Mouse (Mus musculus): ENCODE data around the gene Gpr84.

The Gpr84 gene

GRCm38 (mm10) chr15:103336996-103337667 lies 26.7 kb upstream of the Gpr84 start:
- in situ Hi-C loops (cut with MboI; ENCODE audit: low sequenced_read_pairs): no loop called here

GRCm38 (mm10) chr15:103335488-103336235 lies 25.2 kb upstream of the Gpr84 start:
- in situ Hi-C loops (cut with MboI; ENCODE audit: low sequenced_read_pairs): no loop called here

GRCm38 (mm10) chr15:103335040-103335439 lies 24.6 kb upstream of the Gpr84 start:
- in situ Hi-C loops (cut with MboI; ENCODE audit: low sequenced_read_pairs): no loop called here

- in situ Hi-C loops (cut with MboI; ENCODE audit: low sequenced_read_pairs): no loop called here
Observed at GRCm38 (mm10) chr15:103334194-103334593, 23.8 kb upstream of the Gpr84 start.

DNA sequence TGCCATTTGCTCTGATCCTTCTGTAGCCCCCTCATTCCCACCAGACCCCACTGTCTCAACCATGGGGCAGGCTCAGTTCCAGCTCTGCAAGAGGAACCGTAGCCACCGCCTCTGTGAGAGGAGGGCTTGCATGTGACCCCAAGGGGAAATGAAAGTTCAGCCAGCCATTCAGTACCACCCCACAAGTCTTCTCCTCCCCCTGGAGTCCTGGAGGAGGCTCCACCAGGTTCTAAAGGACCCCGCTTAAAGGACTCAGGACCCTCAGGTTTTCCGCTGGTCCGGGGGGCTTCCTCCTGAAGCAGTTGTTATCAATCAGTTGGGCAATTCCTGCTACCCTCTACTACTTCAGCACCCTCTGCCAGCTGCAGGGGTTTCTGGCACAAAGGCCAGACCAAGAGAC lies 23.3 kb upstream of the Gpr84 start:
- in situ Hi-C loops (cut with MboI; ENCODE audit: low sequenced_read_pairs): no loop called here

DNA sequence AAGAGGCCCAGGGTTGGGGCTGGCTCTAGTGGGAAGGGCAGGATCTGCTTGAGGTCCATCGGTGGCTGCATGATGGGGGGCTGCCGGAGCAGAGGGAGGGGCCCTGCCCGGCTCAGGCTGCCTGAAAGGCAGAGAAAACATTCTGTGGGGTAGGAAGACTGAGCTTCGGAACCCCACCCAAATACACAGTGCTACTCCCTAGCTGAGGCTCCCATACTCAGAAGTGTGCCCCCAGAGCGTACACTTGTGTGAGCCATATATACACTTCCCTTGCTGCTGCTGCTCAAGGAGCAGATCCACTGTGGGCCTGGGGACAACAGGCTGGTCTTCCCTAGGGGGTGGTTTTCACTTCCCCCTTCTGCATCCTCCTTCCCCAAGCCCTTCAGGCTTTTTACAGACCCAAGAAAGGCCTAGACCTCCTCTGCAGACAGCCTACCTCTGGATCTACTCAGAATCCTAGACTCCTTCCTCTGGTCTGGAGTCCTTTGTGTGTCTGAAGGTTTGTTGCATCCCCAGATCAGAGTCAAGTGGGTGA lies 22.7 kb upstream of the Gpr84 start:
- in situ Hi-C loops (cut with MboI; ENCODE audit: low sequenced_read_pairs): no loop called here

DNA sequence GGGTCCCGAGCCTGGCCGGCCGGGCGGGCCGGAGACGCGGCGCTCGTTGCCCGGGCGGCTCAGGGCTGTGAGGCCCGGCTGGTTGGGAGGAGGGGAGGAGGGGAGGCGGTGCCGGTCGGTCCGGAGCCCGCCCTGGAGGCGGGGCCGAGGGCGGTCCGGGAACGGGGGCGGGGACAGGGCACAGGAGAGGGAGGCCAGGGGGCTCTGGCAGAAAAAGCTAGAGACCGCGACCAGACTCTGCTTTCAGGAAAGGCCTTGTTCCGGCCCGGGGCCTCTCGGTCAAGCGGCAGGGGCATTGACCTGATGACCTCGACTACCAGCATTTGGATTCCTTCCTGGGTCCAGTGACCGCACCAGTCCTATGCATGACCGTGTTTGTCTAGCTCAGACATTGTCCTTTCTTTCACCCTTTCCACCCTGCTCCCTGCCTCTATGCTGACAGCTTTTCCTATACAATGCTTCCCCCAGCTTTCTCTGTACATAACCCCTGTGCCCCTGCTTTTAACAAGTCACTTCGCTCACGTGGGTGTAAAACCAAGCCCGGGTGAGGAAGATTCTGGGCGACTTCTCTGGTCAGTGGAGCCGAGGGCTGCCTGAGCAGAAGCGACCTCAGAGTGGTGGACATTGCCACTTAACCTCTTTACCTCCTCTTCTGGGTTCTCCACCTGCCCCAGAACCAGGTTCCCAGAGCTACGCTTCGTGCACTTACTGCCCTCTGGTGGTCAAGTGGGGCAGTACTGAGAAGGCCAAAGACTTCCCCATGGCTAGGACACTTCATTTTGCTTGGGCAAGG lies 13.2 kb upstream of the Gpr84 start:
- in situ Hi-C loops (cut with MboI; ENCODE audit: low sequenced_read_pairs): loop anchor here (25.0 kb wide), 1 partner anchor 336 kb away; the partner anchor contains the start of genes Hoxc6, Hoxc8 and Hoxc9

- in situ Hi-C loops (cut with MboI; ENCODE audit: low sequenced_read_pairs): loop anchor here (25.0 kb wide), 1 partner anchor 336 kb away; the partner anchor contains the start of genes Hoxc6, Hoxc8 and Hoxc9
Observed at GRCm38 (mm10) chr15:103323070-103323454, 12.7 kb upstream of the Gpr84 start.

DNA sequence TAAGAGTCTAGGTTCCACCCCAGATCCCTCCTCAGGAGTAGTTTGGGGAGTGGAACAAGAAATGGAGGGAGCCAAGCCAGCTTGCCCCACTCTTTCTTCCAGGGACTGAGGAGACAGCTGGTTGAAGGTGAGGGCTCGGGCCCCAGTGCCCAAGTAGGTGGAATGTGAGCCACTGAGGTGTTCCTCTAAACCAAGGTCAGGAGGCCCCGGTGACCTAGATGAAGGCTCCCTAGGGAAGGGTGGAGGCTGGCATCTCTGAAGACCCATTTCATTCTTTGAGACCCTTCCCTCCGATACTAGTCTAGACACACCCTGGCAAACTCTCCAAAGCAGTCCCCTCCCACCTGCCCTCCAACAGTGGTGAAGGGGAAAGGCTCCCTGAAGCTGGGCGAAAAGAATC lies 12.0 kb upstream of the Gpr84 start:
- in situ Hi-C loops (cut with MboI; ENCODE audit: low sequenced_read_pairs): loop anchor here (25.0 kb wide), 1 partner anchor 335 kb away; the partner anchor contains the start of genes Hoxc6, Hoxc8 and Hoxc9

- in situ Hi-C loops (cut with MboI; ENCODE audit: low sequenced_read_pairs): loop anchor here (25.0 kb wide), 1 partner anchor 334 kb away; the partner anchor contains the start of genes Hoxc6, Hoxc8 and Hoxc9
Observed at GRCm38 (mm10) chr15:103321076-103321475, 10.7 kb upstream of the Gpr84 start.

DNA sequence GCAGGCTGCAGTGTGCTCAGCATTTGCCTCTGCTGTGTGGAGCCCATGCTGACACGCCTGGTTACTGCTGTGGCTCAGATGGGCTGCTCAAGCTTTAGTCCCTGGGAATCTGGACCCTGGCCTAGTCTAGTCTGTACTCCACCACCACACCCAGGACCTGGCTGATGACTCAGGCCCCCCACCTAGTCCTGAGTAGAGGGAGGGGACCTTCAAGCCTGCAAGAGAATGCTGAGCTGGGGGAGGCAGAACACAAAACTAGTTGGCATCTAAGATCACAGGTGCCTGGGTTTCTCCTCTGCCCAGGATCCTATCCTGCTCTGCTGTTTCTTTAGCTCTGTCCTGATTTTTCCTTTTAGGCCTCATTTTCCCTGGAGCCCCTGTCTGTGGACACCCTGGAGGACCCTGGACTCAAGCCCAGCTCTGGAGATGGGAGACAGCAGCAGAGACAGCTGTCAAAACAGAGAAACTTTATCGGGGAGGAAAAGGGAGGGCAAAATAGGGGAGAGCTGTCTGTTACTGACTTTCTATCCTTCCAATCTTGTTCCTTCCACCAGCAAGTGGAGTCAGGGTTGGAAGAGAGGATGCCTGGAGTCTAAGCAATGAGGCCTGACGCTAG lies 7.9 kb upstream of the Gpr84 start:
- in situ Hi-C loops (cut with MboI; ENCODE audit: low sequenced_read_pairs): loop anchor here (25.0 kb wide), 1 partner anchor 331 kb away; the partner anchor contains the start of genes Hoxc6, Hoxc8 and Hoxc9

GRCm38 (mm10) chr15:103317731-103318130 lies 7.3 kb upstream of the Gpr84 start:
- in situ Hi-C loops (cut with MboI; ENCODE audit: low sequenced_read_pairs): loop anchor here (25.0 kb wide), 1 partner anchor 330 kb away; the partner anchor contains the start of genes Hoxc6, Hoxc8 and Hoxc9

DNA sequence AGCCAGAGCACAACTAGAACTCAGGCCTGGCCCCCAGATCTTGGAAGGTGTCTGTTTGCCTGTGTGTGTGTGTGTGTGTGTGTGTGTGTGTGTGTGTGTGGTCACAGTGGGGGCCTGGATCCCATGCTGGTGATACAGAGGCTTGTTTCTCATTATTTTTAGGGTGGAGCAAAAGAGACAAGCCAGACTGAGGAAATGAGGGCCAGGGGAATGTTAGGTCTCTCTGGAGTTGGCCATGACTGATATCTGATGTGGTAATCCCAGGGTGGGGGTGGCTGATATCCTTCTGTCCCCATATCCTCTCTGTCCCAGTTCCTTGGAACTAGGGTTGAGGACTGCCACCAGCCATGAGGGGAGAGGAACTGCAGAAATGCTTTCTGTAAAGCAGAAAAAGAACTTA lies 6.7 kb upstream of the Gpr84 start:
- in situ Hi-C loops (cut with MboI; ENCODE audit: low sequenced_read_pairs): loop anchor here (25.0 kb wide), 1 partner anchor 330 kb away; the partner anchor contains the start of genes Hoxc6, Hoxc8 and Hoxc9

DNA sequence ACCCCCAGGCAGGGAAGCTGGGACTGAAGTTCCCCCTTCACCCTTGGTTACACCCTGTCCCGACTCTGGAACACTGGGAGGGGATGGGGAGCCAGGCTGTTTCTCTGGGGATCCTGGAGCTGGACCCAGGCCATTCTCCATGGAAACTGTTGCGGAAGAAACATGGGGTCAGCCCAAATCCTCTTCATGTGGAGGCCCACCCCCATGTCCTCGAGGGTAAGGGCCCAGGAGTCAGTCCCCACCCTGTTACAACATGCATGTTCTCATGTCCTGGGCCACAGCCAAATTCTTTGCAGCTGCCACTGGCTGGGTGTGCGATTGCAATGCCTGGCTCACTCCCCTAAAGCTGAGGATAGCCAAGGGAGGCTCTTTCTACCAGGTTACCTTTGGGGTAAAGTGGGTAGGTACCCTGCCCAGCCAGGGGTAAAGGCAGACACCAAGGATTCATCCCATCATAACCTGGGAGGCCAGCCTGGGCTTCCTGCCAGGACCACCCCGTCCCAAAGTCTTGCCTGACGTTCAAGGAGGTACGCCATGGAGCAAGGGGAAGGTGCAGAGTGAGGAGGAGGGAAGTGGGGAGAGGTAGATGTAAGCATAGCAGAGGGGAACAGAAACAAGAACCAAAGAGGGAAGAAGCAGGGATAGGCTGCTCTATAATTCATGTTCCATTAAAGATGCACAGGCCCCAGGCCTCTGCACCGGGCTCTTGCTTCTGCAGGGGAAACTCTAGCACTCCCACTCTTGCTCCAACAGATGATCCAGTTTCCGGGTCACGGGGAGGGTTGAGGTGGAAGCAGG lies 5.8 kb upstream of the Gpr84 start:
- in situ Hi-C loops (cut with MboI; ENCODE audit: low sequenced_read_pairs): loop anchor here (25.0 kb wide), 1 partner anchor 329 kb away; the partner anchor contains the start of genes Hoxc6, Hoxc8 and Hoxc9

DNA sequence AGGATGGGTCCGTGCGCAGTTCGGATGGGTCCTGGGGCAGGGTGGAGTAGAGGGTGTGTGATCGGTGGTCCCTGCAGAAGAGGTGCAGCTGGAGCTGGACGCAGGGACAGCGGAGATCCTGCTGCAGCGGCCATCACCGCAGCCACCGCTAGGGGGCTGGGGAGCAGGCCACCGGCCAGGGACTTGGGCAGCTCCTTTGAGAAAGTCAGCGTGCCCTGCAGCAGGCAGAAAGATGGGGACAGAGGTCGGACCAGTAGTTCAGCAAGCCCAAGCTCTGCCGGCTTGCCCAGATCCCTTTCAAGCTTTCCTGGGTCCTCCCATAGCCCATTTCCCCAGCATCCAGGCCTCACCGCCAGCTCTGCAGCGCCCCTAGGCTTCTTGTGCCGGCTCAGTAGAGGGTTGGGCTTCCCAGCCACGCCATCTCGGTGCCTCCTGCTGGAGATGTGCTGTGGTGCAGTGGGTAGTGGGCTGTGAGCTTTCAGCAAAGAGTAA lies 4.6 kb upstream of the Gpr84 start:
- in situ Hi-C loops (cut with MboI; ENCODE audit: low sequenced_read_pairs): loop anchor here (25.0 kb wide), 1 partner anchor 328 kb away; the partner anchor contains the start of genes Hoxc6, Hoxc8 and Hoxc9

DNA sequence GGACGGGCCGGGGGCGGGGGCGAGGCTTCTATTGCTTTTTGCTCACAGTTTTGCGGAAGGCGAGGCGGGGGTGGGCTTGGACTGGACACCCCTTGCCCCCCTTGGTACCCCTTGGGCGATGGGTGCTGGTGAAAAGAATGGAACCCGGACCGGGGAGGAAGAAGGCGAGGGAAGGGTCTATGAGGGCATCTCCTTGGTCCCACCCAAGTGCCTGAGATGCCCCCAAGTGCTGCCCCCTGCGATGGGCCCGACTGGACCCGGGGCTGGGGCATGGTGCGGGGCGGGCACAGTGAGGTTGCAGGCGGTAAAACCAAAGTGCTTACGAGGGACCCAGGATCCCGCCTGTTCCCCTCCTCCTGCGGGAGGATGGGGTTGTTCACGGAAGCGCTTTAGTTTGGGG lies 3.8 kb upstream of the Gpr84 start:
- in situ Hi-C loops (cut with MboI; ENCODE audit: low sequenced_read_pairs): loop anchor here (25.0 kb wide), 1 partner anchor 327 kb away; the partner anchor contains the start of genes Hoxc6, Hoxc8 and Hoxc9

DNA sequence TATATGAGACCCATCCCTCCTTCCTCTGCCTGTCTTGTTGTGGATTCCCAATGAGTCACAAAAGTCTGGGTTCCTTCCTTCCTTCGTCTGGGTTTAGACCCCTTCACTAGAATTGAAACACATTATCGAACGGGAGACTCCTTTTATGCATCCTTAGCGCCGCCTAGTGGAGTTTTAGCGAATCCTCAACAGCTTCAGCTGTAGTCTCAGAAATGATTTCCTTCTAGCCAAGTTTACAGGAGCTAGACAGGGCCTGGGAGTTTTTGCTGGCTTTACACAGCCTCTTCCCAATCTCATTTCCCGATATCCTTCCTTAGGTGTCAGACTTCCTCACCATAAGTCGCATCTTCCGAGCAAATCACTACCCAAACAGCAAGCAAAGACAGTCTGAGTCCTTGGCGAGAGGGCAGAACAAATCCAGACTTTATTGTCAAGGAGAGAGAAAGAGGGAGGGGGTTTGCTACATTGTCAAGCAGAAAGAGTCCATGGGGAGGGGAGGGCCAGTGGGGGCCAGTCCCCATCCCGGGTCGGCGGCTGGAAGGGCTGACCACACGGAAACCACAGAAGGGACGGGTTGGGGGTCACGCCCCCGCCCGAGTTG lies 3.2 kb upstream of the Gpr84 start:
- in situ Hi-C loops (cut with MboI; ENCODE audit: low sequenced_read_pairs): loop anchor here (25.0 kb wide), 1 partner anchor 326 kb away; the partner anchor contains the start of genes Hoxc6, Hoxc8 and Hoxc9

- in situ Hi-C loops (cut with MboI; ENCODE audit: low sequenced_read_pairs): loop anchor here (25.0 kb wide), 1 partner anchor 322 kb away; the partner anchor contains the start of genes Hoxc6, Hoxc8 and Hoxc9
Observed at GRCm38 (mm10) chr15:103308876-103309580, 1.4 kb downstream of the Gpr84 start.
